Comparison of ENCODE assay signal across 8 mouse cellular contexts in the genomic region with DNA sequence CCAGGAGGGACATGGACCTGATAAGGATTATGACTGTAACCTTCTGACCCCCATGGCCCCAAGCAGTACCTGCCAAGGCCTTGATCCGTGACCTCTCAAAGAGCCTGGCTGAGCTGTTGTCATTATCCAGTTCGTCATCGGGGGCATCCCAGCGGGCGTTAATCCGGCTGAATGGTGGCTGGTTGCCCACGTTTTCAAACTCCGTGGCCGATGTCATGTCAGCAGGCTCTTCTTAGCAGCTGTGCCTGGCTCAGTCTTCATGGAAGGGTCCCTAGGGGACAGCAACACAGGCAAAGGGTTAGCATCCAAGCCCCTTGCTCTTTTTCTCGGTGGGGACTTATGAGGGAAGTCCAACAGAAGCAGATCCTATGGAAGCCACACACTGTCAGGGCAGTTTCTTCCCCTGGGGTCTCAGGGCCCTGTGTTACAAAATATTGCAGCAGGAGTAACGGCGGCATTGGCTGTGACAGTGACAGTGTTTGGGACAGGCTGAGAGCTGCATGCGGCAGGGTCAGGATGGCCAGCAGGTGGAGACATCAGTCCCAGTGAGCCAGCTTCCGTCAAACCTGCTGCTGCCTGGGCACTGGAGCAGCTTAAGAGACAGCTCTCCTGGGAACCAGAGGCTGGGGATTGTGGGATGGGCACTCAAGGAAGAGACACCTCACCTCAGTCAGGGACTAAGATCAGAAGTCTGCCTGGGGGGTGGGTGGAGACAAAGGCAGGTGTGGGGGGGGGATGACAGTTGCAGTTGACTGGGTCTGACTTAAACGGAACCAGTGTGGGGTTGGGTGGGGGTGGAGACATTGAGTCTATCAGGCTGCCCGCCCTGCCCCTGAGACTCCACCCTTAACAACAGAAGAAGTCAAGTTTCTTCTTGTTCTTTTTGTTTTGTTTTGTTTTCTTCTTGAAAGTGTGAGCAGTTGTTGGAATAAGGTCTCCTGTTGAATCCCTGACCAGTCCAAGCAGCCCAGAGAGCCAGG.
DNase-seq lines count a peak whose midpoint lies in the region; ATAC-seq and TF ChIP-seq lines count a peak whose summit lies in the region.

No protein-coding gene starts in this region.

- POLR2A ChIA-PET in Patski (lab: Charles Lee), result no interaction called here

- TF ChIP-seq CTCF in Patski (IDR thresholded peaks at IDR 0.05), result no peak
- peak; percentile 84 for TF ChIP-seq CTCF in layer of hippocampus, adult 2 months (conservative IDR thresholded peaks at IDR 0.05)

- H3K27me3 ChIP-seq in Patski, result no peaks in the 10 kb centered on the region

- intact Hi-C loops in heart, postnatal 25 days (cut with DNase I), result loop anchor here (2.0 kb wide), 2 partner anchors 71 to 155 kb away; no protein-coding TSS in a partner anchor

- ATAC-seq in Patski, result peak; percentile 26

- peak overlapping the region; percentile 15; the same call in 1 of the 2 replicates for H3K27ac ChIP-seq in layer of hippocampus, adult 2 months

- no peak overlapping the region for H3K4me3 ChIP-seq in layer of hippocampus, adult 2 months

- no peak for DNase-seq in Patski (ENCODE audit: low read depth, low spot score)
- peak; percentile 86 for DNase-seq in cerebellum, adult 11-12 months
- peak; percentile 40 for DNase-seq in forelimb bud, embryonic 11.5 days (ENCODE audit: low read depth, low spot score)
- peak; percentile 23 for DNase-seq in heart, postnatal 25 days (ENCODE audit: low spot score)
- DNase-seq in layer of hippocampus, adult 2 months (ENCODE audit: low spot score in 2 of 2), result peak; percentile 47 to 68
- DNase-seq in lung, postnatal 25 days (ENCODE audit: low spot score), result peak; percentile 71
- DNase-seq in retina, adult 2 months (ENCODE audit: low read depth, low spot score), result peak; percentile 45
- peak; percentile 81 for DNase-seq in thymus, postnatal 4 days

- in situ Hi-C loops in Patski (cut with MboI; ENCODE audit: low pct_unique_long_range_greater_than_20kb), result loop anchor here (10.0 kb wide), 1 partner anchor 145 kb away; the partner anchor contains the start of gene Gpx2

- CTCF ChIA-PET in Patski (lab: Charles Lee), result interaction anchor here (1.0 kb wide), 1 partner anchor 103 kb away, joined by 4 read pairs; no protein-coding TSS in a partner anchor
